In genomic region chr3:34764559-34764958, GRCm38 (mm10) we compare ENCODE assay signal across 23 mouse cellular contexts.
"Had no signal": no experiment of that assay in that cellular context is flagged by ENCODE, and none has a peak within 500 bp of the region (broad histone marks: within the 10 kb centered on the region; RNA-seq: fewer than 3 reads in every experiment).

No protein-coding gene starts in this region.

- DNase-seq: lung, adult 18-20 months; lung, embryonic 14.5 days; lung, postnatal 10 days; lung, postnatal 36 days; midbrain, embryonic 14.5 days; retina, postnatal 1 day; right cerebral cortex, adult 18-20 months; right cerebral cortex, postnatal 25 days; right cerebral cortex, postnatal 4 days; spleen, adult 18-20 months; thymus, adult 2 months; thymus, postnatal 25 days; thymus, postnatal 4 days had no signal

- H3K36me3 ChIP-seq: midbrain, embryonic 10.5 days; midbrain, embryonic 12.5 days; neural tube, embryonic 13.5 days; neural tube, embryonic 15.5 days; stomach, embryonic 15.5 days had no signal

- H3K27me3 ChIP-seq: megakaryocyte, embryonic 14.5 days; midbrain, embryonic 12.5 days; neural tube, embryonic 13.5 days; neural tube, embryonic 15.5 days; stomach, embryonic 15.5 days had no signal

- H3K4me3 ChIP-seq: midbrain, embryonic 10.5 days; midbrain, embryonic 12.5 days; myocyte; neural tube, embryonic 13.5 days; neural tube, embryonic 15.5 days; stomach, embryonic 15.5 days had no signal

- H3K9me3 ChIP-seq: midbrain, embryonic 12.5 days; neural tube, embryonic 13.5 days; neural tube, embryonic 15.5 days; stomach, embryonic 15.5 days had no signal

- H3K27ac ChIP-seq: macrophage; midbrain, embryonic 10.5 days; midbrain, embryonic 12.5 days; neural tube, embryonic 13.5 days; neural tube, embryonic 15.5 days; stomach, embryonic 15.5 days; stomach, postnatal 0 days had no signal

- H3K4me2 ChIP-seq: lung, embryonic 14.5 days; midbrain, embryonic 12.5 days; neural tube, embryonic 13.5 days; neural tube, embryonic 15.5 days; stomach, embryonic 15.5 days had no signal

- H3K9ac ChIP-seq: lung, embryonic 14.5 days; midbrain, embryonic 12.5 days; neural tube, embryonic 13.5 days; neural tube, embryonic 15.5 days; stomach, embryonic 15.5 days had no signal

- ATAC-seq: midbrain, embryonic 16.5 days had no signal

- H3K4me1 ChIP-seq: megakaryocyte, embryonic 14.5 days; midbrain, embryonic 12.5 days; neural tube, embryonic 13.5 days; neural tube, embryonic 15.5 days; stomach, embryonic 15.5 days had no signal
